Mouse (Mus musculus) 3134 (cell line): Measurements from ENCODE around the gene Mxra7.
A peak's percentile ranks its signal among the peaks of the same experiment; 100 is the strongest.

Source experiments
- DNase-seq: peaks from one replicate; pipeline ENCODE4 v3.0.0-alpha.2; 2011; ENCODE audit warnings: low spot score; ENCODE audit not compliant: insufficient read length; ENCODE audit errors: extremely low read depth

Mxra7 gene

GRCm38 (mm10) chr11:116799364-116799763 lies 28.5 kb downstream of the Mxra7 start:
- no peak for DNase-seq

- DNase-seq: no peak
These were observed 43.6 kb downstream of the Mxra7 start for GRCm38 (mm10) chr11:116784221-116784620.

GRCm38 (mm10) chr11:116782737-116783145 lies 45.1 kb downstream of the Mxra7 start:
- peak; percentile 20 for DNase-seq

GRCm38 (mm10) chr11:116775407-116775806 lies 52.4 kb downstream of the Mxra7 start, which contains the start of gene St6galnac1:
Gene St6galnac1, minus strand, starts transcription at chr11:116775507.
- no peak for DNase-seq

- no peak for DNase-seq
These were observed 54.6 kb downstream of the Mxra7 start for GRCm38 (mm10) chr11:116773205-116773604.

- DNase-seq: no peak
These were observed 58.0 kb downstream of the Mxra7 start for GRCm38 (mm10) chr11:116769873-116770272.

- DNase-seq: no peak
These were observed 62.9 kb downstream of the Mxra7 start for GRCm38 (mm10) chr11:116764946-116765345.

GRCm38 (mm10) chr11:116764346-116764745 lies 63.5 kb downstream of the Mxra7 start:
- DNase-seq: peak; percentile 41

GRCm38 (mm10) chr11:116755191-116755590 lies 72.7 kb downstream of the Mxra7 start:
- DNase-seq: peak; percentile 42

GRCm38 (mm10) chr11:116753674-116754470 lies 74.0 kb downstream of the Mxra7 start:
- DNase-seq: peak; percentile 58
